Mouse (Mus musculus) testis, adult 2 months (tissue): ENCODE data around the gene Ntn5. TPM values are rescaled to one million over a fixed set of nuclear protein-coding genes. Genes with fewer than 3 reads are reported as not detected.

Experiments used
- H3K27ac ChIP-seq: fragments of 200-500 bp; 2 replicates; pipeline ENCODE4 v1.5.1; 2012; ENCODE audit warnings: low read depth, low read length; ENCODE audit not compliant: control insufficient read depth, insufficient read depth
- H3K27me3 ChIP-seq: fragments of 200-500 bp; 2 replicates; pipeline ENCODE4 v1.6.1; 2012; ENCODE audit warnings: mild to moderate bottlenecking, low read length, moderate library complexity; ENCODE audit not compliant: control insufficient read depth, insufficient read depth
- H3K36me3 ChIP-seq: fragments of 200-500 bp; 2 replicates; pipeline ENCODE4 v1.6.1; 2012; ENCODE audit warnings: mild to moderate bottlenecking, low read length; ENCODE audit not compliant: control insufficient read depth, insufficient read depth
- H3K4me1 ChIP-seq: fragments of 200-500 bp; 2 replicates; pipeline ENCODE4 v1.6.1; 2012; ENCODE audit warnings: low read length; ENCODE audit not compliant: control insufficient read depth, insufficient read depth
- H3K4me3 ChIP-seq: fragments of 200-500 bp; 2 replicates; pipeline ENCODE4 v1.5.1; 2012; ENCODE audit warnings: low read depth, mild to moderate bottlenecking, low read length, moderate library complexity, mixed read lengths; ENCODE audit not compliant: control insufficient read depth
- CTCF ChIP-seq: fragments of 200-500 bp; IDR thresholded peaks from 2 replicates; pipeline ENCODE4 v1.5.1; 2012; ENCODE audit warnings: low read depth, mild to moderate bottlenecking, inconsistent platforms, low read length, moderate library complexity; ENCODE audit not compliant: control insufficient read depth, insufficient read depth, insufficient replicate concordance
- POLR2A ChIP-seq: fragments of 200-500 bp; IDR thresholded peaks from 2 replicates; pipeline ENCODE4 v1.6.1; 2012; ENCODE audit warnings: low read depth, mild to moderate bottlenecking, inconsistent platforms, low read length, moderate library complexity; ENCODE audit not compliant: control insufficient read depth
- polyA plus RNA-seq: library from polyadenylated mRNA; depleted of rRNA; stranded (reverse); fragments of >200 nt; gene quantifications from 2 replicates; pipeline ENCODE4 v1.2.3, GENCODE M21; 2012

The Ntn5 gene
- polyA plus RNA-seq, 1 experiment: 6.5 TPM

GRCm38 (mm10) chr7:45665303-45666138 is 18.3 kb upstream of the Ntn5 start:
- Histone ChIP-seq H3K4me1 (no peaks in the 10 kb centered on the region), H3K36me3 (no peaks in the 10 kb centered on the region), H3K27me3 (no peaks in the 10 kb centered on the region), H3K27ac (no peak overlapping the region), H3K4me3 (no peak overlapping the region)
- TF ChIP-seq POLR2A: no peak
- no peak for TF ChIP-seq CTCF

GRCm38 (mm10) chr7:45666161-45666560 is 17.7 kb upstream of the Ntn5 start, which contains the start of gene Fut2:
Fut2 (minus strand) TSS chr7:45666394.
- no peak for TF ChIP-seq CTCF
- Histone ChIP-seq H3K36me3 (no peaks in the 10 kb centered on the region), H3K4me3 (no peak within 1 kb of the TSS), H3K4me1 (no peaks in the 10 kb centered on the region), H3K27me3 (no peaks in the 10 kb centered on the region), H3K27ac (no peak within 1 kb of the TSS)

- Histone ChIP-seq H3K4me1 (no peaks in the 10 kb centered on the region), H3K4me3 (no peak overlapping the region), H3K27ac (no peak overlapping the region), H3K27me3 (no peaks in the 10 kb centered on the region), H3K36me3 (no peaks in the 10 kb centered on the region)
- TF ChIP-seq POLR2A (no peak), CTCF (no peak)
Measured at GRCm38 (mm10) chr7:45667761-45668160, 16.1 kb upstream of the Ntn5 start.

- Histone ChIP-seq H3K4me3 (no peak overlapping the region), H3K4me1 (no peaks in the 10 kb centered on the region), H3K27ac (no peak overlapping the region), H3K27me3 (no peaks in the 10 kb centered on the region), H3K36me3 (no peaks in the 10 kb centered on the region)
- TF ChIP-seq POLR2A (no peak), CTCF (no peak)
Measured at GRCm38 (mm10) chr7:45668921-45669320, 14.9 kb upstream of the Ntn5 start.

- Histone ChIP-seq H3K27me3 (no peaks in the 10 kb centered on the region), H3K27ac (no peak overlapping the region), H3K4me1 (no peaks in the 10 kb centered on the region), H3K36me3 (no peaks in the 10 kb centered on the region), H3K4me3 (no peak overlapping the region)
- no peak for TF ChIP-seq CTCF
- no peak for TF ChIP-seq POLR2A
Measured at GRCm38 (mm10) chr7:45677627-45678295, 6.1 kb upstream of the Ntn5 start.

- no peaks in the 10 kb centered on the region for H3K27me3 ChIP-seq
- TF ChIP-seq POLR2A (no peak), CTCF (no peak)
Measured at GRCm38 (mm10) chr7:45678513-45678912, 5.3 kb upstream of the Ntn5 start.

GRCm38 (mm10) chr7:45679966-45680621 is 3.7 kb upstream of the Ntn5 start:
- Histone ChIP-seq H3K27me3 (no peaks in the 10 kb centered on the region), H3K4me3 (no peak overlapping the region), H3K4me1 (no peaks in the 10 kb centered on the region), H3K27ac (no peak overlapping the region), H3K36me3 (no peaks in the 10 kb centered on the region)
- TF ChIP-seq POLR2A (no peak), CTCF (no peak)

More at GRCm38 (mm10) chr7:45678513-45678912, 5.3 kb upstream of the Ntn5 start:
- no peak overlapping the region for H3K27ac ChIP-seq
- no peak overlapping the region for H3K4me3 ChIP-seq
- H3K36me3 ChIP-seq: no peaks in the 10 kb centered on the region
- H3K4me1 ChIP-seq: no peaks in the 10 kb centered on the region
